Mouse (Mus musculus) neural tube, embryonic 11.5 days (tissue): ENCODE measurements at regions not wholly inside any gene's neighbourhood (a gene's known extent, or its start where the extent isn't known, plus 50 kb on each side); places are given as distances from the start of the nearest gene placed in this dataset.

Experiments used
- ATAC-seq: fragments of 200-750 bp; cut with Nextera tagmentation; 2 replicates; pipeline ENCODE4 v1.8.0; 2017; ENCODE audit warnings: moderate number of reproducible peaks, mild to moderate bottlenecking, moderate TSS enrichment, moderate library complexity; ENCODE audit not compliant: insufficient read depth, low FRiP score, low TSS enrichment
- DNase-seq: peaks from one replicate; pipeline ENCODE4 v3.0.0-alpha.2; 2015; ENCODE audit warnings: low spot score
- H3K27ac ChIP-seq: fragments of 300-500 bp; sonication (generic); 2 replicates; pipeline ENCODE4 v1.5.1; 2014; ENCODE audit warnings: low read depth, mild to moderate bottlenecking, low read length
- H3K27me3 ChIP-seq: fragments of 300-500 bp; sonication (generic); 2 replicates; pipeline ENCODE4 v1.6.1; 2014; ENCODE audit warnings: mild to moderate bottlenecking, low read length, mixed read lengths; ENCODE audit not compliant: control insufficient read depth, insufficient read depth
- H3K36me3 ChIP-seq: fragments of 300-500 bp; sonication (generic); 2 replicates; pipeline ENCODE4 v1.6.1; 2014; ENCODE audit warnings: mild to moderate bottlenecking, low read length, moderate library complexity, mixed read lengths; ENCODE audit not compliant: control insufficient read depth, insufficient read depth
- H3K4me1 ChIP-seq: fragments of 300-500 bp; sonication (generic); 2 replicates; pipeline ENCODE4 v1.6.1; 2014; ENCODE audit warnings: low read length, mixed read lengths; ENCODE audit not compliant: control insufficient read depth, insufficient read depth
- H3K4me2 ChIP-seq: fragments of 300-500 bp; sonication (generic); 2 replicates; pipeline ENCODE4 v1.6.1; 2014; ENCODE audit warnings: low read depth, mild to moderate bottlenecking, moderate library complexity
- H3K4me3 ChIP-seq: fragments of 300-500 bp; sonication (generic); 2 replicates; pipeline ENCODE4 v1.5.1; 2014; ENCODE audit warnings: low read depth, low read length
- H3K9ac ChIP-seq: fragments of 300-500 bp; sonication (generic); 2 replicates; pipeline ENCODE4 v1.6.1; 2014; ENCODE audit warnings: mild to moderate bottlenecking, low read length
- H3K9me3 ChIP-seq: fragments of 300-500 bp; sonication (generic); 2 replicates; pipeline ENCODE4 v1.6.1; 2016; ENCODE audit warnings: low read length; ENCODE audit not compliant: control insufficient read depth
- WGBS: fragments of 180-500 bp; shearing (Covaris S2); extraction: QIAGEN DNeasy Blood & Tissue Kit; methylation state at CpG from one replicate; pipeline ENCODE4 v1.1.7; 2014; 5-methylcytosine and 5-hydroxymethylcytosine counted together

GRCm38 (mm10) chr7:70118971-70119370, 247.6 kb downstream of the Nr2f2 start:
- Histone ChIP-seq H3K4me3 (peak overlapping the region; percentile 18), H3K36me3 (no peaks in the 10 kb centered on the region), H3K4me2 (peak overlapping the region; percentile 53), H3K9ac (peak overlapping the region; percentile 3; the same call in 1 of the 2 replicates), H3K4me1 (no peaks in the 10 kb centered on the region), H3K27ac (no peak overlapping the region), H3K9me3 (no peaks in the 10 kb centered on the region), H3K27me3 (peaks cover 9% of the 10 kb centered on the region; the same call in 1 of the 2 replicates)
- ATAC-seq (no peak), DNase-seq (no peak)
- WGBS: 37% methylated on average over 7 of the region's 7 CpGs

GRCm38 (mm10) chr7:70117930-70118922, 248.3 kb downstream of the Nr2f2 start:
- ATAC-seq: peak; percentile 68
- Histone ChIP-seq H3K4me1 (no peaks in the 10 kb centered on the region), H3K27ac (no peak overlapping the region), H3K36me3 (no peaks in the 10 kb centered on the region), H3K9me3 (no peaks in the 10 kb centered on the region), H3K9ac (peak overlapping the region; percentile 3; the same call in 1 of the 2 replicates), H3K27me3 (peaks cover 9% of the 10 kb centered on the region; the same call in 1 of the 2 replicates), H3K4me3 (peak overlapping the region; percentile 18), H3K4me2 (peak overlapping the region; percentile 53)
- WGBS: 8% methylated on average over 21 of the region's 21 CpGs
- peak; percentile 54 for DNase-seq

GRCm38 (mm10) chr7:70109013-70109412, 257.5 kb downstream of the Nr2f2 start:
- no peak overlapping the region for H3K4me2 ChIP-seq
- H3K27ac ChIP-seq: no peak overlapping the region
- WGBS: 40% methylated on average over 8 of the region's 8 CpGs
- no peak overlapping the region for H3K4me3 ChIP-seq
- ATAC-seq (no peak), DNase-seq (no peak)
- no peaks in the 10 kb centered on the region for H3K27me3 ChIP-seq
- H3K36me3 ChIP-seq: no peaks in the 10 kb centered on the region
- no peaks in the 10 kb centered on the region for H3K4me1 ChIP-seq
- no peak overlapping the region for H3K9ac ChIP-seq
- H3K9me3 ChIP-seq: no peaks in the 10 kb centered on the region

GRCm38 (mm10) chr7:70105024-70105423, 261.5 kb downstream of the Nr2f2 start:
- 14% methylated on average over 2 of the region's 2 CpGs for WGBS
- Histone ChIP-seq H3K9me3 (no peaks in the 10 kb centered on the region), H3K27ac (no peak overlapping the region), H3K27me3 (no peaks in the 10 kb centered on the region), H3K36me3 (no peaks in the 10 kb centered on the region), H3K4me2 (no peak overlapping the region), H3K4me1 (no peaks in the 10 kb centered on the region), H3K9ac (no peak overlapping the region), H3K4me3 (no peak overlapping the region)
- ATAC-seq (no peak), DNase-seq (no peak)

- Histone ChIP-seq H3K4me2 (no peak overlapping the region), H3K27ac (no peak overlapping the region), H3K9ac (no peak overlapping the region), H3K9me3 (no peaks in the 10 kb centered on the region), H3K4me3 (no peak overlapping the region), H3K36me3 (no peaks in the 10 kb centered on the region), H3K4me1 (no peaks in the 10 kb centered on the region), H3K27me3 (no peaks in the 10 kb centered on the region)
- peak; percentile 51 for DNase-seq
- peak; percentile 85 for ATAC-seq
- WGBS: 8% methylated on average over 8 of the region's 8 CpGs
Measured at GRCm38 (mm10) chr7:70104486-70104885, 262.0 kb downstream of the Nr2f2 start.

- Histone ChIP-seq H3K36me3 (no peaks in the 10 kb centered on the region), H3K4me1 (no peaks in the 10 kb centered on the region), H3K4me2 (no peak overlapping the region), H3K9ac (no peak overlapping the region), H3K4me3 (no peak overlapping the region), H3K27ac (no peak overlapping the region), H3K9me3 (no peaks in the 10 kb centered on the region), H3K27me3 (no peaks in the 10 kb centered on the region)
- DNase-seq (no peak), ATAC-seq (no peak)
- WGBS: 58% methylated on average over 5 of the region's 5 CpGs
Measured at GRCm38 (mm10) chr7:70103680-70104079, 262.9 kb downstream of the Nr2f2 start.

GRCm38 (mm10) chr7:70099001-70099400, 267.5 kb downstream of the Nr2f2 start:
- no peak for ATAC-seq
- H3K9ac ChIP-seq: no peak overlapping the region
- H3K4me3 ChIP-seq: no peak overlapping the region
- H3K36me3 ChIP-seq: no peaks in the 10 kb centered on the region
- WGBS: 84% methylated on average over 1 of the region's 1 CpGs
- no peak overlapping the region for H3K27ac ChIP-seq
- H3K27me3 ChIP-seq: no peaks in the 10 kb centered on the region
- H3K4me2 ChIP-seq: no peak overlapping the region
- H3K4me1 ChIP-seq: no peaks in the 10 kb centered on the region
- no peak for DNase-seq
- no peaks in the 10 kb centered on the region for H3K9me3 ChIP-seq

- Histone ChIP-seq H3K4me3 (no peak overlapping the region), H3K9me3 (no peaks in the 10 kb centered on the region), H3K36me3 (no peaks in the 10 kb centered on the region), H3K27ac (no peak overlapping the region), H3K27me3 (no peaks in the 10 kb centered on the region), H3K9ac (no peak overlapping the region), H3K4me2 (no peak overlapping the region), H3K4me1 (no peaks in the 10 kb centered on the region)
- ATAC-seq: no peak
- DNase-seq: no peak
- WGBS: 61% methylated on average over 21 of the region's 21 CpGs
Measured at GRCm38 (mm10) chr7:70093916-70094784, 272.4 kb downstream of the Nr2f2 start.
